Mouse (Mus musculus): ENCODE measurements around the gene Peli1.

GRCm38 (mm10) chr11:21105393-21105792 lies 14.3 kb downstream of the Peli1 start:
- TF ChIP-seq CTCF (IDR thresholded peaks at IDR 0.05; ENCODE audit: low read depth) (no peak), EP300 (optimal IDR thresholded peaks at IDR 0.05) (no peak)

Data from stomach, postnatal 0 days (tissue).